Mouse (Mus musculus): ENCODE data around the gene Rsad1. TPM values are rescaled to one million over a fixed set of nuclear protein-coding genes. Genes with fewer than 3 reads are reported as not detected.

Gene Rsad1
- 16.9 and 18.3 TPM in 2 replicates for polyA plus RNA-seq (2012; rRNA removed)

- TF ChIP-seq POLR2A (IDR thresholded peaks at IDR 0.05; ENCODE audit: extremely low read depth, insufficient read depth, low read length) (peak; percentile 68; the same call in 1 of the 2 replicates), CTCF (IDR thresholded peaks at IDR 0.05; ENCODE audit: extremely low read depth, insufficient read depth, low read length) (peak; percentile 63)
- 0 out of 2 replicates have a peak, but pooled peaks cover 1% of the 10 kb centered on the region for H3K4me1 ChIP-seq (ENCODE audit: control insufficient read depth, insufficient read depth, low read length)
- peak within 1 kb of the TSS; percentile 64 for H3K4me3 ChIP-seq (ENCODE audit: insufficient read depth, low read length)
- peak within 1 kb of the TSS; percentile 62 for H3K27ac ChIP-seq (ENCODE audit: insufficient read depth, low read length)
These were observed at the start of gene Rsad1 for GRCm38 (mm10) chr11:94548888-94549690. Gene Rsad1 (minus strand): TSS chr11:94549255.

GRCm38 (mm10) chr11:94598437-94599120 lies 49.5 kb upstream of the Rsad1 start:
- H3K4me3 ChIP-seq (ENCODE audit: insufficient read depth, low read length) = no peak overlapping the region
- peak; percentile 22; the same call in 1 of the 2 replicates for TF ChIP-seq CTCF (IDR thresholded peaks at IDR 0.05; ENCODE audit: extremely low read depth, insufficient read depth, low read length)
- no peak for TF ChIP-seq POLR2A (IDR thresholded peaks at IDR 0.05; ENCODE audit: extremely low read depth, insufficient read depth, low read length)
- H3K27ac ChIP-seq (ENCODE audit: insufficient read depth, low read length) = no peak overlapping the region
- H3K4me1 ChIP-seq (ENCODE audit: control insufficient read depth, insufficient read depth, low read length) = no peaks in the 10 kb centered on the region

GRCm38 (mm10) chr11:94597319-94597718 lies 48.3 kb upstream of the Rsad1 start:
- Histone ChIP-seq H3K4me3 (ENCODE audit: insufficient read depth, low read length) (no peak overlapping the region), H3K4me1 (ENCODE audit: control insufficient read depth, insufficient read depth, low read length) (no peaks in the 10 kb centered on the region), H3K27ac (ENCODE audit: insufficient read depth, low read length) (no peak overlapping the region)
- no peak for TF ChIP-seq POLR2A (IDR thresholded peaks at IDR 0.05; ENCODE audit: extremely low read depth, insufficient read depth, low read length)
- no peak for TF ChIP-seq CTCF (IDR thresholded peaks at IDR 0.05; ENCODE audit: extremely low read depth, insufficient read depth, low read length)

GRCm38 (mm10) chr11:94596311-94596852 lies 47.3 kb upstream of the Rsad1 start:
- TF ChIP-seq CTCF (IDR thresholded peaks at IDR 0.05; ENCODE audit: extremely low read depth, insufficient read depth, low read length) (no peak), POLR2A (IDR thresholded peaks at IDR 0.05; ENCODE audit: extremely low read depth, insufficient read depth, low read length) (no peak)
- Histone ChIP-seq H3K27ac (ENCODE audit: insufficient read depth, low read length) (no peak overlapping the region), H3K4me3 (ENCODE audit: insufficient read depth, low read length) (no peak overlapping the region), H3K4me1 (ENCODE audit: control insufficient read depth, insufficient read depth, low read length) (no peaks in the 10 kb centered on the region)

GRCm38 (mm10) chr11:94587511-94587910 lies 38.5 kb upstream of the Rsad1 start:
- H3K4me3 ChIP-seq (ENCODE audit: insufficient read depth, low read length) = no peak overlapping the region
- no peak overlapping the region for H3K27ac ChIP-seq (ENCODE audit: insufficient read depth, low read length)
- H3K4me1 ChIP-seq (ENCODE audit: control insufficient read depth, insufficient read depth, low read length) = no peaks in the 10 kb centered on the region
- TF ChIP-seq CTCF (IDR thresholded peaks at IDR 0.05; ENCODE audit: extremely low read depth, insufficient read depth, low read length) (no peak), POLR2A (IDR thresholded peaks at IDR 0.05; ENCODE audit: extremely low read depth, insufficient read depth, low read length) (no peak)

GRCm38 (mm10) chr11:94585091-94585490 lies 36.0 kb upstream of the Rsad1 start:
- no peaks in the 10 kb centered on the region for H3K4me1 ChIP-seq (ENCODE audit: control insufficient read depth, insufficient read depth, low read length)
- H3K4me3 ChIP-seq (ENCODE audit: insufficient read depth, low read length) = no peak overlapping the region
- TF ChIP-seq POLR2A (IDR thresholded peaks at IDR 0.05; ENCODE audit: extremely low read depth, insufficient read depth, low read length) = no peak
- no peak for TF ChIP-seq CTCF (IDR thresholded peaks at IDR 0.05; ENCODE audit: extremely low read depth, insufficient read depth, low read length)
- H3K27ac ChIP-seq (ENCODE audit: insufficient read depth, low read length) = no peak overlapping the region

GRCm38 (mm10) chr11:94580111-94580740 lies 31.2 kb upstream of the Rsad1 start:
- Histone ChIP-seq H3K27ac (ENCODE audit: insufficient read depth, low read length) (no peak overlapping the region), H3K4me1 (ENCODE audit: control insufficient read depth, insufficient read depth, low read length) (no peaks in the 10 kb centered on the region), H3K4me3 (ENCODE audit: insufficient read depth, low read length) (no peak overlapping the region)
- TF ChIP-seq CTCF (IDR thresholded peaks at IDR 0.05; ENCODE audit: extremely low read depth, insufficient read depth, low read length) (no peak), POLR2A (IDR thresholded peaks at IDR 0.05; ENCODE audit: extremely low read depth, insufficient read depth, low read length) (no peak)

GRCm38 (mm10) chr11:94576361-94576760 lies 27.3 kb upstream of the Rsad1 start:
- Histone ChIP-seq H3K4me3 (ENCODE audit: insufficient read depth, low read length) (no peak overlapping the region), H3K27ac (ENCODE audit: insufficient read depth, low read length) (no peak overlapping the region), H3K4me1 (ENCODE audit: control insufficient read depth, insufficient read depth, low read length) (no peaks in the 10 kb centered on the region)
- TF ChIP-seq POLR2A (IDR thresholded peaks at IDR 0.05; ENCODE audit: extremely low read depth, insufficient read depth, low read length) (no peak), CTCF (IDR thresholded peaks at IDR 0.05; ENCODE audit: extremely low read depth, insufficient read depth, low read length) (no peak)

- H3K4me1 ChIP-seq (ENCODE audit: control insufficient read depth, insufficient read depth, low read length) = no peaks in the 10 kb centered on the region
- TF ChIP-seq CTCF (IDR thresholded peaks at IDR 0.05; ENCODE audit: extremely low read depth, insufficient read depth, low read length) = no peak
- no peak for TF ChIP-seq POLR2A (IDR thresholded peaks at IDR 0.05; ENCODE audit: extremely low read depth, insufficient read depth, low read length)
These were observed 26.0 kb upstream of the Rsad1 start for GRCm38 (mm10) chr11:94575036-94575435.

More at GRCm38 (mm10) chr11:94575036-94575435, 26.0 kb upstream of the Rsad1 start:
- H3K4me3 ChIP-seq (ENCODE audit: insufficient read depth, low read length) = no peak overlapping the region
- no peak overlapping the region for H3K27ac ChIP-seq (ENCODE audit: insufficient read depth, low read length)
